Comparison of ENCODE assay signal across 16 mouse cellular contexts in genomic region chr2:4060675-4061074, GRCm38 (mm10). TPM values are rescaled to one million over a fixed set of nuclear protein-coding genes. Genes with fewer than 3 reads are reported as not detected.
DNase-seq lines count a peak whose midpoint lies in the region; ATAC-seq and TF ChIP-seq lines count a peak whose summit lies in the region.
"Had no signal": no experiment of that assay in that cellular context is flagged by ENCODE, and none has a peak within 500 bp of the region (broad histone marks: within the 10 kb centered on the region; RNA-seq: fewer than 3 reads in every experiment).

No protein-coding gene starts in this region.

- no peak for TF ChIP-seq POLR2A in brain, embryonic 14.5 days (IDR thresholded peaks at IDR 0.05; ENCODE audit: borderline replicate concordance, extremely low read depth, insufficient read depth, insufficient read length, poor library complexity, severe bottlenecking)

- peak; percentile 57 for ATAC-seq in frontal cortex, adult (ENCODE audit: low TSS enrichment)
- ATAC-seq: activated CD4-positive, CD25-positive, alpha-beta regulatory T cell, adult 4 months; liver, embryonic 12.5 days; midbrain, embryonic 15.5 days had no signal

- no peak for DNase-seq in frontal cortex, postnatal 25 days (ENCODE audit: low spot score in 2 of 2)
- peak; percentile 39 for DNase-seq in brain, embryonic 14.5 days (ENCODE audit: low read depth)
- DNase-seq in layer of hippocampus, adult 18-20 months (ENCODE audit: low spot score in 2 of 2) = peak; percentile 32 to 39
- DNase-seq in left cerebral cortex, postnatal 14 days (ENCODE audit: low spot score in 2 of 2) = peak; percentile 41 to 56
- no peak for DNase-seq in kidney, adult 18-20 months
- no peak for DNase-seq in lung, adult 18-20 months
- DNase-seq in gastrocnemius, adult 8-10 months (ENCODE audit: low spot score in 2 of 2) = no peak
- DNase-seq: gastrocnemius, adult 2 months; heart, postnatal 36 days; kidney, adult 2 months; lung, postnatal 14 days; spleen, adult 18-20 months had no signal

- intact Hi-C loops in left cerebral cortex, postnatal 14 days (cut with DNase I) = no loop called here

- no peak for TF ChIP-seq CTCF in brain, embryonic 14.5 days (IDR thresholded peaks at IDR 0.05; ENCODE audit: borderline replicate concordance, extremely low read depth, insufficient read depth, insufficient read length)

RNA-seq across cellular contexts. Expression of gene Frmd4a, which starts 43.2 kb away (rescaled TPM):
- polyA plus RNA-seq in brain, embryonic 14.5 days (2012; rRNA removed) = 67.3 and 106 TPM in 2 replicates
- 10 to 100 TPM; 55.4 to 60.9 TPM for total RNA-seq in layer of hippocampus, adult 18-20 months (2021)
- total RNA-seq in left cerebral cortex, postnatal 14 days (2021) = 10 to 100 TPM; 86.4 to 94.1 TPM
- total RNA-seq in gastrocnemius, adult 8-10 months (2022) = 1 to 10 TPM; 2.1 to 3.0 (median 2.6) TPM

Comparison
In these comparisons a context has a peak if more than half of its experiments do, and no peak if none do; other contexts are left out.
1. DNase-seq: peak in brain, embryonic 14.5 days (single experiment), layer of hippocampus, adult 18-20 months (2 of 2) and left cerebral cortex, postnatal 14 days (2 of 2); none in frontal cortex, postnatal 25 days (0 of 2), kidney, adult 18-20 months (single experiment), lung, adult 18-20 months (0 of 2) and gastrocnemius, adult 8-10 months (0 of 2).
2. RNA of gene Frmd4a, which starts 43.2 kb away (total RNA-seq): 86.4 to 94.1 TPM in left cerebral cortex, postnatal 14 days and 55.4 to 60.9 TPM in layer of hippocampus, adult 18-20 months; 2.1 to 3.0 TPM in gastrocnemius, adult 8-10 months; every median in the first group is over 10 times any median in the second.